Mouse (Mus musculus) left cerebral cortex, adult 18-20 months (tissue): ENCODE results near the gene Gm21721. TPM values are rescaled to one million over a fixed set of nuclear protein-coding genes. Genes with fewer than 3 reads are reported as not detected.
"Not testable (repeated sequence)": the region's sequence is repeated elsewhere in the genome, so short reads cannot be mapped to it uniquely, and the experiment has no call there.

Experiments
- DNase-seq, 2 experiments: peaks; one replicate each; pipeline ENCODE4 v3.0.0; 2021 to 2022; ENCODE audit warnings: low spot score in 2 of 2, mixed read lengths in 1 of 2
- long read RNA-seq, 2 experiments: library from polyadenylated mRNA; stranded (forward); transcript quantifications; one replicate each; pipeline ENCODE4 v2.0.0; 2021
- total RNA-seq, 2 experiments: library from RNA; stranded (reverse); gene quantifications; 2 replicates each; pipeline ENCODE4 v1.2.3; 2021

The Gm21721 gene
- not detected for total RNA-seq
- long read RNA-seq, experiment 1, result 0 reads
- long read RNA-seq, experiment 2, result 0 reads

DNA sequence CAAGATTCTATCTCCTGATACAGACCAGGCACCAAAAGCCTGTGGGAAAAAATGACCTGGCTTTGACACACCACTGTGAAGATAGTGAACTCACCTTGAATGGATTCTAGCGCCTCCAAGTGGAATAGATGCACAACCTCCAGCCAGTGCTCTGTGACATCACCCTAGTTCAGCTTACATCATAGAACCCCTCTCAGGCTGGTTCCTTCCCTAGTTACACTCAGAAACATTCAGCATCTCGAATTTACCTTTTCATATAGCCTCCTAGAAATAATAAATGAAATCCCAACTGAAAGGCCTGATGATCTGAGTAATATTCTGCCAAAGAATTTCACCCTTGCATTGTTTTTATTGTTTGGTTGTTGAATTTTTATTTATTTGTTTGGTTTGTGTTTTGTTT is at the start of gene Gm21721:
Gene Gm21721 (minus strand): TSS at position 101 of the 400 bp plus-strand sequence.
- not testable (repeated sequence) for DNase-seq

Other genes starting within 250 kb of the Gm21721 start
- not detected for gene Gm21292, start 68.3 kb downstream of the Gm21721 start, total RNA-seq
- not detected for gene Gm21812, start 145.0 kb upstream of the Gm21721 start, total RNA-seq
- gene Gm21874, start 214.0 kb upstream of the Gm21721 start, total RNA-seq, result not detected